Comparison of ENCODE assay signal across 21 mouse cellular contexts in genomic region chr15:102265548-102265947, GRCm38 (mm10). TPM values are rescaled to one million over a fixed set of nuclear protein-coding genes. Genes with fewer than 3 reads are reported as not detected.
DNase-seq lines count a peak whose midpoint lies in the region; ATAC-seq and TF ChIP-seq lines count a peak whose summit lies in the region.
"Had no signal": no experiment of that assay in that cellular context is flagged by ENCODE, and none has a peak within 500 bp of the region (broad histone marks: within the 10 kb centered on the region; RNA-seq: fewer than 3 reads in every experiment).

No protein-coding gene starts in this region.

- no peak overlapping the region for H3K4me3 ChIP-seq in hindbrain, postnatal 0 days (ENCODE audit: low read length)
- no peak overlapping the region for H3K4me3 ChIP-seq in hindbrain, embryonic 14.5 days (replicated peaks; ENCODE audit: low read length)
- H3K4me3 ChIP-seq in lung, postnatal 0 days (ENCODE audit: low read depth, low read length), result no peak overlapping the region
- H3K4me3 ChIP-seq in kidney, embryonic 16.5 days (ENCODE audit: low read length), result no peak overlapping the region
- H3K4me3 ChIP-seq: erythroblast, embryonic 14.5 days; forebrain, embryonic 15.5 days; limb, embryonic 15.5 days; midbrain, embryonic 13.5 days; myocyte had no signal

- no peak overlapping the region for H3K9ac ChIP-seq in hindbrain, postnatal 0 days (replicated peaks; ENCODE audit: low read length)
- no peak overlapping the region for H3K9ac ChIP-seq in hindbrain, embryonic 14.5 days
- no peak overlapping the region for H3K9ac ChIP-seq in lung, postnatal 0 days (replicated peaks; ENCODE audit: low read depth)
- no peak overlapping the region for H3K9ac ChIP-seq in kidney, embryonic 16.5 days (replicated peaks; ENCODE audit: low read length)
- H3K9ac ChIP-seq: forebrain, embryonic 15.5 days; limb, embryonic 15.5 days; midbrain, embryonic 13.5 days had no signal

- no peak for ATAC-seq in hindbrain, postnatal 0 days
- ATAC-seq in hindbrain, embryonic 14.5 days (ENCODE audit: low FRiP score), result no peak
- no peak for ATAC-seq in lung, postnatal 0 days
- ATAC-seq in granulocyte monocyte progenitor cell, adult 5-6 weeks (replicated peaks; ENCODE audit: poor library complexity, severe bottlenecking), result peak; percentile 42; the same call in 1 of the 2 replicates
- ATAC-seq in kidney, embryonic 16.5 days (ENCODE audit: low FRiP score, low TSS enrichment), result no peak
- ATAC-seq: forebrain, embryonic 15.5 days; hindbrain, embryonic 16.5 days; midbrain, embryonic 13.5 days had no signal

- TF ChIP-seq EP300 in lung, postnatal 0 days (IDR thresholded peaks at IDR 0.05), result no peak

- 90% methylated on average over 5 of the region's 5 CpGs for WGBS in hindbrain, postnatal 0 days
- 93% methylated on average over 5 of the region's 5 CpGs for WGBS in hindbrain, embryonic 14.5 days
- 75% methylated on average over 5 of the region's 5 CpGs for WGBS in lung, postnatal 0 days
- WGBS in kidney, embryonic 16.5 days, result 90% methylated on average over 5 of the region's 5 CpGs

- no peaks in the 10 kb centered on the region for H3K4me1 ChIP-seq in hindbrain, postnatal 0 days (ENCODE audit: insufficient read depth, low read length)
- no peaks in the 10 kb centered on the region for H3K4me1 ChIP-seq in hindbrain, embryonic 14.5 days (replicated peaks; ENCODE audit: control insufficient read depth, insufficient read depth, low read length)
- no peaks in the 10 kb centered on the region; the same call in 1 of the 2 replicates for H3K4me1 ChIP-seq in lung, postnatal 0 days (ENCODE audit: insufficient read depth, low read depth, low read length)
- peaks cover 13% of the 10 kb centered on the region for H3K4me1 ChIP-seq in kidney, embryonic 16.5 days (ENCODE audit: insufficient read depth, low read length)
- H3K4me1 ChIP-seq: forebrain, embryonic 15.5 days had no signal

- no peaks in the 10 kb centered on the region for H3K36me3 ChIP-seq in hindbrain, postnatal 0 days (ENCODE audit: insufficient read depth, low read length)
- no peaks in the 10 kb centered on the region for H3K36me3 ChIP-seq in hindbrain, embryonic 14.5 days (replicated peaks; ENCODE audit: control insufficient read depth, insufficient read depth)
- H3K36me3 ChIP-seq in lung, postnatal 0 days (ENCODE audit: insufficient read depth, low read length), result no peaks in the 10 kb centered on the region
- H3K36me3 ChIP-seq in kidney, embryonic 16.5 days (ENCODE audit: insufficient read depth, low read length), result no peaks in the 10 kb centered on the region
- H3K36me3 ChIP-seq: forebrain, embryonic 15.5 days; limb, embryonic 15.5 days; midbrain, embryonic 13.5 days had no signal

- no peaks in the 10 kb centered on the region for H3K9me3 ChIP-seq in hindbrain, postnatal 0 days (ENCODE audit: low read length)
- no peaks in the 10 kb centered on the region for H3K9me3 ChIP-seq in hindbrain, embryonic 14.5 days (ENCODE audit: control insufficient read depth, low read length)
- H3K9me3 ChIP-seq in lung, postnatal 0 days (ENCODE audit: low read length), result no peaks in the 10 kb centered on the region
- no peaks in the 10 kb centered on the region for H3K9me3 ChIP-seq in kidney, embryonic 16.5 days (ENCODE audit: low read length)
- H3K9me3 ChIP-seq: forebrain, embryonic 15.5 days; limb, embryonic 15.5 days; midbrain, embryonic 13.5 days had no signal

- H3K4me2 ChIP-seq in hindbrain, postnatal 0 days (ENCODE audit: low read depth, low read length), result no peak overlapping the region
- no peak overlapping the region for H3K4me2 ChIP-seq in hindbrain, embryonic 14.5 days (replicated peaks)
- no peak overlapping the region for H3K4me2 ChIP-seq in lung, postnatal 0 days (replicated peaks; ENCODE audit: low read depth, low read length)
- H3K4me2 ChIP-seq in kidney, embryonic 16.5 days (replicated peaks; ENCODE audit: low read depth, low read length), result no peak overlapping the region
- H3K4me2 ChIP-seq: forebrain, embryonic 15.5 days; heart, embryonic 11.5 days; limb, embryonic 15.5 days; midbrain, embryonic 13.5 days had no signal

- H3K27ac ChIP-seq in hindbrain, postnatal 0 days, result no peak overlapping the region
- no peak overlapping the region for H3K27ac ChIP-seq in hindbrain, embryonic 14.5 days
- no peak overlapping the region for H3K27ac ChIP-seq in lung, postnatal 0 days (ENCODE audit: low read length)
- H3K27ac ChIP-seq in kidney, embryonic 16.5 days (ENCODE audit: low read length), result no peak overlapping the region
- H3K27ac ChIP-seq: forebrain, embryonic 15.5 days; limb, embryonic 15.5 days; midbrain, embryonic 13.5 days had no signal

- TF ChIP-seq CTCF in hindbrain, postnatal 0 days (IDR thresholded peaks at IDR 0.05; ENCODE audit: low read depth), result 0 out of 2 replicates have a peak, but pooled peaks have one; percentile 7
- peak; percentile 50 for TF ChIP-seq CTCF in lung, postnatal 0 days (IDR thresholded peaks at IDR 0.05)

- DNase-seq in hindbrain, postnatal 0 days (ENCODE audit: low spot score), result no peak
- DNase-seq in hindbrain, embryonic 14.5 days (ENCODE audit: low spot score), result no peak
- DNase-seq in lung, postnatal 0 days (ENCODE audit: low spot score), result no peak
- no peak for DNase-seq in lung, postnatal 14 days
- no peak for DNase-seq in adrenal gland, adult 8-10 months
- no peak for DNase-seq in frontal cortex, postnatal 14 days (ENCODE audit: low spot score in 2 of 2)
- DNase-seq: adrenal gland, postnatal 10 days; cerebellum, postnatal 10 days; kidney, postnatal 10 days; thymus, postnatal 36 days had no signal

- peaks cover 7% of the 10 kb centered on the region; the same call in 1 of the 2 replicates for H3K27me3 ChIP-seq in hindbrain, postnatal 0 days (ENCODE audit: insufficient read depth, low read length)
- peaks cover 13% of the 10 kb centered on the region for H3K27me3 ChIP-seq in hindbrain, embryonic 14.5 days (ENCODE audit: control insufficient read depth, insufficient read depth, low read length)
- H3K27me3 ChIP-seq in lung, postnatal 0 days (replicated peaks; ENCODE audit: insufficient read depth, low read length), result no peaks in the 10 kb centered on the region
- 0 out of 2 replicates have a peak, but pooled peaks cover under 1% of the 10 kb centered on the region for H3K27me3 ChIP-seq in kidney, embryonic 16.5 days (ENCODE audit: insufficient read depth, low read length)
- H3K27me3 ChIP-seq: limb, embryonic 15.5 days had no signal

RNA-seq across cellular contexts. Expression of gene Gm9918, which starts 4.8 kb away (rescaled TPM):
- total RNA-seq in hindbrain, postnatal 0 days (2014; rRNA removed), result not detected in 2 replicates
- polyA plus RNA-seq in hindbrain, postnatal 0 days (2015; fragmentation: Nextera tagmentation; extraction: Ambion mirVana), result 0.06 TPM in 1 of 2 replicates, not detected in the other
- not detected in 2 replicates for polyA plus RNA-seq in hindbrain, embryonic 14.5 days (2014; fragmentation: Nextera tagmentation; extraction: Ambion mirVana)
- 0.13 and 0.36 TPM in 2 replicates for polyA plus RNA-seq in lung, postnatal 0 days (2015; fragmentation: Nextera tagmentation; extraction: Ambion mirVana)
- total RNA-seq in granulocyte monocyte progenitor cell, adult 5-6 weeks (2014; fragmentation: Nextera tagmentation), result not detected in 2 replicates
- total RNA-seq in granulocyte monocyte progenitor cell, adult 5-6 weeks (2017), result not detected in 2 replicates
- under 1 TPM in 2 of 4 experiments, not detected in 2; 0.24 to 0.31 TPM for total RNA-seq in adrenal gland, adult 8-10 months (2022)
- 0.36 and 0.89 TPM in 2 replicates for polyA plus RNA-seq in kidney, embryonic 16.5 days (2015; fragmentation: Nextera tagmentation; extraction: Ambion mirVana)
- total RNA-seq: adrenal gland, postnatal 10 days; gastrocnemius, adult 8-10 months; heart, postnatal 25 days had no signal
- polyA plus RNA-seq: erythroblast, embryonic 14.5 days; forebrain, embryonic 15.5 days; myocyte had no signal

RNA-seq across cellular contexts. Expression of gene Rarg, which starts 8.2 kb away (rescaled TPM):
- total RNA-seq in hindbrain, postnatal 0 days (2014; rRNA removed), result 8.8 and 11.4 TPM in 2 replicates
- polyA plus RNA-seq in hindbrain, postnatal 0 days (2015; fragmentation: Nextera tagmentation; extraction: Ambion mirVana), result 3.8 and 4.4 TPM in 2 replicates
- polyA plus RNA-seq in hindbrain, embryonic 14.5 days (2014; fragmentation: Nextera tagmentation; extraction: Ambion mirVana), result 6.2 and 6.7 TPM in 2 replicates
- polyA plus RNA-seq in lung, postnatal 0 days (2015; fragmentation: Nextera tagmentation; extraction: Ambion mirVana), result 35.8 and 40.2 TPM in 2 replicates
- 7.5 and 11.5 TPM in 2 replicates for total RNA-seq in granulocyte monocyte progenitor cell, adult 5-6 weeks (2014; fragmentation: Nextera tagmentation)
- 2.0 and 3.4 TPM in 2 replicates for total RNA-seq in granulocyte monocyte progenitor cell, adult 5-6 weeks (2017)
- total RNA-seq in adrenal gland, adult 8-10 months (2022), result 10 to 100 TPM; 19.9 to 43.0 (median 34.4) TPM
- polyA plus RNA-seq in kidney, embryonic 16.5 days (2015; fragmentation: Nextera tagmentation; extraction: Ambion mirVana), result 31.9 and 35.4 TPM in 2 replicates

RNA-seq across cellular contexts. Expression of gene Mfsd5, which starts 13.7 kb away (rescaled TPM):
- 50.7 and 52.3 TPM in 2 replicates for total RNA-seq in hindbrain, postnatal 0 days (2014; rRNA removed)
- polyA plus RNA-seq in hindbrain, postnatal 0 days (2015; fragmentation: Nextera tagmentation; extraction: Ambion mirVana), result 67.9 and 68.3 TPM in 2 replicates
- 60.6 and 61.8 TPM in 2 replicates for polyA plus RNA-seq in hindbrain, embryonic 14.5 days (2014; fragmentation: Nextera tagmentation; extraction: Ambion mirVana)
- polyA plus RNA-seq in lung, postnatal 0 days (2015; fragmentation: Nextera tagmentation; extraction: Ambion mirVana), result 70.4 and 72.7 TPM in 2 replicates
- total RNA-seq in granulocyte monocyte progenitor cell, adult 5-6 weeks (2014; fragmentation: Nextera tagmentation), result 20.0 and 39.8 TPM in 2 replicates
- 16.1 and 29.4 TPM in 2 replicates for total RNA-seq in granulocyte monocyte progenitor cell, adult 5-6 weeks (2017)
- total RNA-seq in adrenal gland, adult 8-10 months (2022), result 10 to 100 TPM; 37.1 to 45.4 (median 39.5) TPM
- 76.5 and 78.8 TPM in 2 replicates for polyA plus RNA-seq in kidney, embryonic 16.5 days (2015; fragmentation: Nextera tagmentation; extraction: Ambion mirVana)

RNA-seq across cellular contexts. Expression of gene Espl1, which starts 30.5 kb away (rescaled TPM):
- 5.3 and 7.3 TPM in 2 replicates for total RNA-seq in hindbrain, postnatal 0 days (2014; rRNA removed)
- polyA plus RNA-seq in hindbrain, postnatal 0 days (2015; fragmentation: Nextera tagmentation; extraction: Ambion mirVana), result 2.3 and 3.8 TPM in 2 replicates
- 6.8 and 7.0 TPM in 2 replicates for polyA plus RNA-seq in hindbrain, embryonic 14.5 days (2014; fragmentation: Nextera tagmentation; extraction: Ambion mirVana)
- 0.99 and 1.4 TPM in 2 replicates for polyA plus RNA-seq in lung, postnatal 0 days (2015; fragmentation: Nextera tagmentation; extraction: Ambion mirVana)
- 20.8 and 21.7 TPM in 2 replicates for total RNA-seq in granulocyte monocyte progenitor cell, adult 5-6 weeks (2014; fragmentation: Nextera tagmentation)
- total RNA-seq in granulocyte monocyte progenitor cell, adult 5-6 weeks (2017), result 30.4 and 50.0 TPM in 2 replicates
- total RNA-seq in adrenal gland, adult 8-10 months (2022), result 1 to 10 TPM; 1.4 to 5.3 (median 2.3) TPM
- polyA plus RNA-seq in kidney, embryonic 16.5 days (2015; fragmentation: Nextera tagmentation; extraction: Ambion mirVana), result 31.4 and 33.6 TPM in 2 replicates

RNA-seq across cellular contexts. Expression of gene Itgb7, which starts 33.8 kb away (rescaled TPM):
- total RNA-seq in hindbrain, postnatal 0 days (2014; rRNA removed), result 0.40 and 1.2 TPM in 2 replicates
- 1.3 and 2.1 TPM in 2 replicates for polyA plus RNA-seq in hindbrain, postnatal 0 days (2015; fragmentation: Nextera tagmentation; extraction: Ambion mirVana)
- polyA plus RNA-seq in hindbrain, embryonic 14.5 days (2014; fragmentation: Nextera tagmentation; extraction: Ambion mirVana), result 0.22 and 1.1 TPM in 2 replicates
- polyA plus RNA-seq in lung, postnatal 0 days (2015; fragmentation: Nextera tagmentation; extraction: Ambion mirVana), result 3.6 and 4.3 TPM in 2 replicates
- total RNA-seq in granulocyte monocyte progenitor cell, adult 5-6 weeks (2014; fragmentation: Nextera tagmentation), result 7.4 and 42.7 TPM in 2 replicates
- 15.2 and 31.6 TPM in 2 replicates for total RNA-seq in granulocyte monocyte progenitor cell, adult 5-6 weeks (2017)
- 1 to 10 TPM; 2.7 to 7.9 (median 5.4) TPM for total RNA-seq in adrenal gland, adult 8-10 months (2022)
- polyA plus RNA-seq in kidney, embryonic 16.5 days (2015; fragmentation: Nextera tagmentation; extraction: Ambion mirVana), result 1.4 and 1.9 TPM in 2 replicates
